Mouse (Mus musculus): ENCODE measurements around the gene Arhgap30. TPM values are rescaled to one million over a fixed set of nuclear protein-coding genes. Genes with fewer than 3 reads are reported as not detected.

The Arhgap30 gene
- polyA plus RNA-seq, 1 experiment from 2014 or later, result 1.1 TPM

DNA sequence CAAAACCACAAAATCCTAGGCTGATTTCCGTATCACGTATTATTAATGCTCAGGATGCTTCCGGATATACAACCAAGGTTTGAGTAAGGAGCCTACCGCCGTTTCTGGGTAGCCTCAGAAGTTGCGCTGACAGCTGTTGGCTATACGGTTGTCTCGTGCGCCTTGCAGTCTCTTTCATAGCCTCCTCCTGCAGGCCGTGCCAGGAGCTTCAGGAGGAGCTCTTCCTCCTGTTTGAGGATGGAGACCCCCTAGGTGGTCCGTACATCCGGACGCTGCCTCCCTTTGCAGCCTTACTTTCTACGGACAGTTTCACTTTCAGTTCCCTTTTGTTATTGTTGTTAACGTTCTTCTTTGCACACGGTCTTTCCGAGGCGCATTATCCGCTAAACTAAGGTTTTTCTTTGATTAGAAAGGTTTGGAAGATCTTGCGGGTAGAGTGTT lies 23.3 kb downstream of the Arhgap30 start:
- H3K4me3 ChIP-seq, result peak overlapping the region; percentile 89
- H3K36me3 ChIP-seq, result peaks cover 23% of the 10 kb centered on the region
- 1% methylated on average over 20 of the region's 20 CpGs for WGBS
- peaks cover 22% of the 10 kb centered on the region for H3K27me3 ChIP-seq
- H3K4me2 ChIP-seq, result peak overlapping the region; percentile 71
- H3K27ac ChIP-seq, result peak overlapping the region; percentile 95
- H3K9ac ChIP-seq, result peak overlapping the region; percentile 94
- no peak for ATAC-seq (ENCODE audit: insufficient number of reproducible peaks, insufficient read depth, low FRiP score, low TSS enrichment, low read depth)
- H3K9me3 ChIP-seq, result no peaks in the 10 kb centered on the region
- peaks cover 20% of the 10 kb centered on the region for H3K4me1 ChIP-seq

DNA sequence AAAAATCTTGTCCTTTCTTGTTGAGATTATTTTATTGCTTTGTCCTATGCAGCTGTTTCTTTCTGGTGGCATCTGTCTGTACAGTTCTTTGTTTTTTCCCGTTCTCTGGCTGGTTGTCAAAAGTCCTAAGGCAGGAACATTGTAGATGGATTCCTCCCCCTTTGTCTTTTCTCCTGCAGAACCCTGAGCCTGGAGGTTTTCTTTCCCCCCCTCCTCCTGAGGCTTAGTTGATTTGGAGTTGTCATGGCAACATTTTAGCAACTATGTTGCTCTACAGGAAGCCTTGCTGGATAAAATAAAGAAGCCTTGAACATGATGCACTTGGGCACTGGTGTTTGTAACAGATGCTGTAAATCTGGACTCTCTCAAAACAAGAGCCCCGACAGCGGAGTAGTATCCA lies 23.7 kb downstream of the Arhgap30 start:
- H3K4me1 ChIP-seq, result peaks cover 20% of the 10 kb centered on the region
- H3K4me2 ChIP-seq, result peak overlapping the region; percentile 71
- ATAC-seq (ENCODE audit: insufficient number of reproducible peaks, insufficient read depth, low FRiP score, low TSS enrichment, low read depth), result no peak
- peak overlapping the region; percentile 95 for H3K27ac ChIP-seq
- H3K4me3 ChIP-seq, result peak overlapping the region; percentile 89
- H3K9me3 ChIP-seq, result no peaks in the 10 kb centered on the region
- H3K36me3 ChIP-seq, result peaks cover 28% of the 10 kb centered on the region
- 43% methylated on average over 3 of the region's 3 CpGs for WGBS
- peak overlapping the region; percentile 94 for H3K9ac ChIP-seq
- H3K27me3 ChIP-seq, result peaks cover 18% of the 10 kb centered on the region

GRCm38 (mm10) chr1:171413608-171414007 lies 24.9 kb downstream of the Arhgap30 start:
- Histone ChIP-seq H3K4me3 (no peak overlapping the region), H3K27ac (no peak overlapping the region), H3K4me2 (no peak overlapping the region), H3K27me3 (peaks cover 7% of the 10 kb centered on the region), H3K9ac (no peak overlapping the region), H3K9me3 (no peaks in the 10 kb centered on the region), H3K4me1 (peaks cover 20% of the 10 kb centered on the region), H3K36me3 (peaks cover 38% of the 10 kb centered on the region)
- no peak for ATAC-seq (ENCODE audit: insufficient number of reproducible peaks, insufficient read depth, low FRiP score, low TSS enrichment, low read depth)
- WGBS, result 80% methylated on average over 8 of the region's 8 CpGs

DNA sequence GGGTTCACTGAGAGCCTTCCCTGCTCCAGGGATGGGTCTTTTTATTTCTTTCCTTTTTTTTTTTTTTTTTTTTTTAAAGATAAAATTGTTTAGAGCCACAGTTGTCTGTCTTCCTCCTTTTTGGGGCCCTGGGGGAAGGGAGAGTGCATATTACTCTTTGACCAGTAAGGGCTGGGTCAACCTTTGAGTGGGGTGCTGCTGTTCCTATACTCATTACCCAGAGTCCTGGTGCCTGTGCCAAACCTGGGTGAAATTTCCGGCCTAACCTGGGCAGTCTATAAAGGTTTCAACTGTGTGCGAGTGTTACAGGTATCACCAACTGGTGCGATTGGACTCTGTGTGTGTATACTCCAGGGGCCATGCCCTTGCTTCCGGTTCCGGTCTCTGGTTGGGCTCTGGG lies 29.9 kb downstream of the Arhgap30 start, which contains the start of gene Tstd1:
Gene Tstd1 (plus strand): TSS at position 213 of the 400 bp plus-strand sequence.
- Histone ChIP-seq H3K4me2 (no peak within 1 kb of the TSS), H3K9me3 (no peaks in the 10 kb centered on the region), H3K4me1 (peaks cover 6% of the 10 kb centered on the region; the same call in 1 of the 2 replicates), H3K27me3 (no peaks in the 10 kb centered on the region), H3K9ac (no peak within 1 kb of the TSS), H3K4me3 (no peak within 1 kb of the TSS), H3K27ac (peak within 1 kb of the TSS; percentile 39; the same call in 1 of the 2 replicates), H3K36me3 (peaks cover 64% of the 10 kb centered on the region)
- no peak for ATAC-seq (ENCODE audit: insufficient number of reproducible peaks, insufficient read depth, low FRiP score, low TSS enrichment, low read depth)
- 90% methylated on average over 5 of the region's 5 CpGs for WGBS

DNA sequence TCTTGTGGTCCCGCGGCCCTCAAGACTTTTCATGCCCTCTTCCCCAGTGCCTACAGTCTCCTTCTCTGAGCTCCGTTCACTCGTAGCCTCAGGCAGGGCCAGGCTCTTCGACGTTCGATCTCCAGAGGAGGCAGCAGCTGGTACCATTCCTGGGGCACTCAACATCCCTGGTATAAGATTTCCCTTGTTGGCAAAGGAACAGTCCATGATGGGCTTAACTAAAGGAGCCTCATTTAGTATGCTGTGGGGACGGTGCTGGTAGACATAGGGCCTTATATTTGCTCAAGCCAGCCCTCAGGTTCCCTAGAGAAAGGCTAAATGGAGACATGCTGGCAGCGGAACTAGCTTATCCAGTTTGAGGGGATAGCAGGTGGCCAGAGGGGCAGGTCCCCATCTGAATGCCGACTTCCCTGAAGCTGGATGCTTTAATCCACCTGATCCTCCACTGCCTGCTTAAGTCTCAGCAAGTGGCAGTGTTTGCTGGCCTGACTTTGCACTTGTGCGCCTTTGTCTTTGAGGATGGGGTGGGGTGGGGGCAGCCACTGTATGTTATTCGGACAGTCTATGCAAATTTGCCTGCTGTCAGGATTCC lies 30.6 kb downstream of the Arhgap30 start:
- Histone ChIP-seq H3K4me1 (no peaks in the 10 kb centered on the region), H3K4me3 (no peak overlapping the region), H3K27ac (peak overlapping the region; percentile 39; the same call in 1 of the 2 replicates), H3K27me3 (no peaks in the 10 kb centered on the region), H3K36me3 (peaks cover 61% of the 10 kb centered on the region), H3K9ac (no peak overlapping the region), H3K9me3 (no peaks in the 10 kb centered on the region), H3K4me2 (no peak overlapping the region)
- 45% methylated on average over 12 of the region's 12 CpGs for WGBS
- ATAC-seq (ENCODE audit: insufficient number of reproducible peaks, insufficient read depth, low FRiP score, low TSS enrichment, low read depth), result no peak

GRCm38 (mm10) chr1:171419905-171420304 lies 31.2 kb downstream of the Arhgap30 start:
- no peaks in the 10 kb centered on the region for H3K27me3 ChIP-seq
- no peak overlapping the region for H3K27ac ChIP-seq
- 77% methylated on average over 5 of the region's 5 CpGs for whole genome bisulfite sequencing
- H3K36me3 ChIP-seq, result peaks cover 60% of the 10 kb centered on the region
- H3K9me3 ChIP-seq, result no peaks in the 10 kb centered on the region
- ATAC-seq (ENCODE audit: insufficient number of reproducible peaks, insufficient read depth, low FRiP score, low TSS enrichment, low read depth), result no peak
- H3K4me2 ChIP-seq, result no peak overlapping the region
- H3K9ac ChIP-seq, result no peak overlapping the region
- H3K4me1 ChIP-seq, result no peaks in the 10 kb centered on the region
- H3K4me3 ChIP-seq, result no peak overlapping the region

DNA sequence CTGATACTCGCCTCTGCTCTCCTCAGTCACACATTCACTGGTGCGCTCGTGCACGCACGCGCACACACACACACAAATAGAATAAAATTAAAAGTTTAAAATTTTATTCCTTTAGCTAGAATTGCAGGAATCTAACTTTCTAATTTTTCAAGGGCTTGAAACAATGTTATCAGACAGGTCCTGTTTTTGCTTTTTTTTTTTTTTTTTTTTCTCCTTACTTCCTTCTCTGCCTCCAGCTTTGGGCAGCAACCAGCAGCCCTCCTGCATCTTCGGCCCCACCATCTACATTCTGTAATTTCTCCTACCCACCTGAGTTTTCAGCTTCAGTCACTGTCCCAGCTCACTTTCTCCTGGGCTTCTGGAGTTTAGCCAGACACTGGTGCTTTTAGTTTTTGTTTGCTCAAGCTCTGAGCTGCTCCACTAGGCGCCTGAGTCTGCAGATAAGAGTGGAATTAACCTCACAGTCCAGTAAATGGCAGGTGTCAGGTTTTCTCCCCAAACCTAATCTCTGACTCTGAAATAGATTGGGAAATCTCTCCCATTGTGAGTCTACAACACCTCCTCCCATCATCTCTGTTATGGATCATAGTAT lies 33.8 kb downstream of the Arhgap30 start:
- no peak for ATAC-seq (ENCODE audit: insufficient number of reproducible peaks, insufficient read depth, low FRiP score, low TSS enrichment, low read depth)
- Histone ChIP-seq H3K9ac (no peak overlapping the region), H3K27me3 (no peaks in the 10 kb centered on the region), H3K4me2 (no peak overlapping the region), H3K9me3 (no peaks in the 10 kb centered on the region), H3K36me3 (peaks cover 36% of the 10 kb centered on the region), H3K4me1 (no peaks in the 10 kb centered on the region), H3K4me3 (no peak overlapping the region), H3K27ac (no peak overlapping the region)
- WGBS, result 86% methylated on average over 8 of the region's 8 CpGs

- peaks cover 16% of the 10 kb centered on the region for H3K36me3 ChIP-seq
- H3K9ac ChIP-seq, result no peak overlapping the region
- H3K4me1 ChIP-seq, result no peaks in the 10 kb centered on the region
- no peaks in the 10 kb centered on the region for H3K9me3 ChIP-seq
- no peaks in the 10 kb centered on the region for H3K27me3 ChIP-seq
- H3K4me3 ChIP-seq, result no peak overlapping the region
- H3K4me2 ChIP-seq, result no peak overlapping the region
- H3K27ac ChIP-seq, result no peak overlapping the region
- ATAC-seq (ENCODE audit: insufficient number of reproducible peaks, insufficient read depth, low FRiP score, low TSS enrichment, low read depth), result no peak
- 79% methylated on average over 5 of the region's 5 CpGs for WGBS
These were observed 35.9 kb downstream of the Arhgap30 start for GRCm38 (mm10) chr1:171424638-171425037.

DNA sequence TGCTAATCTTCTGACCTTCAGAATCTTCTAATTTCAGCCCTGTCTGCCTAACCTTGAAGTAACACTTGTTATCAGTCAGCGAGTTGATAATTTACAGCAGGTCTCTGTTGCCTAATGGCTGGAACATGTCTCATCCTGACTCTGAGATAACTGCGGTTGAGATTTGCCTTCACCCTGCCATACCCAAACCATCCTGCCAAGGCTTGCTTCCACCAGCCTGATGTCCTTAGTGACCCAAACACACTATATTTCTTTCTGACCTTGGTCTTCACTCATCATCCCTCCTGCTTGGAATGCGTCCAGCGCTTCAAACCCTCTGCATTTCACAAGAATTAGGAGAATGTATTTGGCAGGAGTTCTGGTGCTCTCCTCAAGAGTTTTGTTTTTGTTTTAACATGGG lies 36.4 kb downstream of the Arhgap30 start:
- Histone ChIP-seq H3K4me2 (no peak overlapping the region), H3K4me1 (no peaks in the 10 kb centered on the region), H3K4me3 (no peak overlapping the region), H3K27ac (no peak overlapping the region), H3K9ac (no peak overlapping the region), H3K9me3 (no peaks in the 10 kb centered on the region), H3K27me3 (no peaks in the 10 kb centered on the region), H3K36me3 (peaks cover 11% of the 10 kb centered on the region)
- no peak for ATAC-seq (ENCODE audit: insufficient number of reproducible peaks, insufficient read depth, low FRiP score, low TSS enrichment, low read depth)
- 79% methylated on average over 4 of the region's 4 CpGs for WGBS

GRCm38 (mm10) chr1:171432158-171432557 lies 43.4 kb downstream of the Arhgap30 start:
- Histone ChIP-seq H3K4me2 (no peak overlapping the region), H3K9ac (no peak overlapping the region), H3K4me3 (no peak overlapping the region), H3K4me1 (no peaks in the 10 kb centered on the region), H3K36me3 (no peaks in the 10 kb centered on the region), H3K9me3 (no peaks in the 10 kb centered on the region), H3K27ac (no peak overlapping the region), H3K27me3 (peaks cover 10% of the 10 kb centered on the region)
- 83% methylated on average over 5 of the region's 5 CpGs for WGBS
- ATAC-seq (ENCODE audit: insufficient number of reproducible peaks, insufficient read depth, low FRiP score, low TSS enrichment, low read depth), result no peak

- no peak overlapping the region for H3K9ac ChIP-seq
- WGBS, result 69% methylated on average over 7 of the region's 7 CpGs
- ATAC-seq (ENCODE audit: insufficient number of reproducible peaks, insufficient read depth, low FRiP score, low TSS enrichment, low read depth), result no peak
- H3K27me3 ChIP-seq, result peaks cover 40% of the 10 kb centered on the region
- no peak overlapping the region for H3K4me2 ChIP-seq
- no peaks in the 10 kb centered on the region for H3K36me3 ChIP-seq
- H3K4me3 ChIP-seq, result no peak overlapping the region
- no peaks in the 10 kb centered on the region for H3K9me3 ChIP-seq
- H3K27ac ChIP-seq, result no peak overlapping the region
- H3K4me1 ChIP-seq, result peaks cover 13% of the 10 kb centered on the region; the same call in 1 of the 2 replicates
These were observed 46.6 kb downstream of the Arhgap30 start for GRCm38 (mm10) chr1:171435288-171435814.

- H3K27me3 ChIP-seq, result peaks cover 40% of the 10 kb centered on the region
- no peak overlapping the region for H3K27ac ChIP-seq
- 55% methylated on average over 1 of the region's 1 CpGs for WGBS
- H3K4me2 ChIP-seq, result no peak overlapping the region
- H3K9me3 ChIP-seq, result no peaks in the 10 kb centered on the region
- H3K4me1 ChIP-seq, result peaks cover 16% of the 10 kb centered on the region; the same call in 1 of the 2 replicates
- no peak overlapping the region for H3K9ac ChIP-seq
- no peak for ATAC-seq (ENCODE audit: insufficient number of reproducible peaks, insufficient read depth, low FRiP score, low TSS enrichment, low read depth)
- no peaks in the 10 kb centered on the region for H3K36me3 ChIP-seq
- H3K4me3 ChIP-seq, result no peak overlapping the region
These were observed 47.2 kb downstream of the Arhgap30 start for GRCm38 (mm10) chr1:171435974-171436373.
